Mouse (Mus musculus): ENCODE measurements at regions not wholly inside any gene's neighbourhood (a gene's known extent, or its start where the extent isn't known, plus 50 kb on each side); places are given as distances from the start of the nearest gene placed in this dataset.
A peak's percentile ranks its signal among the peaks of the same experiment; 100 is the strongest.

GRCm38 (mm10) chr9:41303494-41303828, 142.0 kb upstream of the Ubash3b start:
- H3K27me3 ChIP-seq (ENCODE audit: control insufficient read depth, insufficient read depth, low read length): no peaks in the 10 kb centered on the region
- DNase-seq (ENCODE audit: low spot score): no peak
- no peak overlapping the region for H3K4me3 ChIP-seq (replicated peaks; ENCODE audit: low read length)
- H3K27ac ChIP-seq (replicated peaks; ENCODE audit: low read depth, low read length): no peak overlapping the region
- no peaks in the 10 kb centered on the region for H3K36me3 ChIP-seq (ENCODE audit: control insufficient read depth, insufficient read depth, low read length)
- no peaks in the 10 kb centered on the region for H3K9me3 ChIP-seq (ENCODE audit: control insufficient read depth, low read length)
- TF ChIP-seq POLR2A (IDR thresholded peaks at IDR 0.05; ENCODE audit: borderline replicate concordance, extremely low read depth, insufficient read depth, insufficient read length): no peak
- peaks cover 5% of the 10 kb centered on the region; the same call in 1 of the 2 replicates for H3K4me1 ChIP-seq (ENCODE audit: control insufficient read depth, insufficient read depth, low read length)
- no peak for ATAC-seq (ENCODE audit: low FRiP score, low read depth)
- H3K4me2 ChIP-seq (replicated peaks; ENCODE audit: low read depth, low read length, severe bottlenecking): no peak overlapping the region
- H3K9ac ChIP-seq (ENCODE audit: low read depth, low read length, severe bottlenecking): no peak overlapping the region
- 67% methylated on average over 3 of the region's 3 CpGs for WGBS

GRCm38 (mm10) chr9:41302809-41303493, 141.5 kb upstream of the Ubash3b start:
- H3K27ac ChIP-seq (replicated peaks; ENCODE audit: low read depth, low read length): no peak overlapping the region
- DNase-seq (ENCODE audit: low spot score) (peak; percentile 6), ATAC-seq (ENCODE audit: low FRiP score, low read depth) (peak; percentile 26; the same call in 1 of the 2 replicates)
- no peak for TF ChIP-seq POLR2A (IDR thresholded peaks at IDR 0.05; ENCODE audit: borderline replicate concordance, extremely low read depth, insufficient read depth, insufficient read length)
- peaks cover 5% of the 10 kb centered on the region; the same call in 1 of the 2 replicates for H3K4me1 ChIP-seq (ENCODE audit: control insufficient read depth, insufficient read depth, low read length)
- 64% methylated on average over 8 of the region's 8 CpGs for WGBS
- H3K9me3 ChIP-seq (ENCODE audit: control insufficient read depth, low read length): no peaks in the 10 kb centered on the region
- H3K36me3 ChIP-seq (ENCODE audit: control insufficient read depth, insufficient read depth, low read length): no peaks in the 10 kb centered on the region
- H3K4me3 ChIP-seq (replicated peaks; ENCODE audit: low read length): no peak overlapping the region
- H3K9ac ChIP-seq (ENCODE audit: low read depth, low read length, severe bottlenecking): no peak overlapping the region
- H3K4me2 ChIP-seq (replicated peaks; ENCODE audit: low read depth, low read length, severe bottlenecking): no peak overlapping the region
- no peaks in the 10 kb centered on the region for H3K27me3 ChIP-seq (ENCODE audit: control insufficient read depth, insufficient read depth, low read length)

GRCm38 (mm10) chr9:41286145-41286468, 124.6 kb upstream of the Ubash3b start:
- WGBS: 91% methylated on average over 4 of the region's 4 CpGs
- Histone ChIP-seq H3K4me3 (replicated peaks; ENCODE audit: low read length) (no peak overlapping the region), H3K27me3 (ENCODE audit: control insufficient read depth, insufficient read depth, low read length) (no peaks in the 10 kb centered on the region), H3K9me3 (ENCODE audit: control insufficient read depth, low read length) (no peaks in the 10 kb centered on the region), H3K9ac (ENCODE audit: low read depth, low read length, severe bottlenecking) (no peak overlapping the region), H3K36me3 (ENCODE audit: control insufficient read depth, insufficient read depth, low read length) (no peaks in the 10 kb centered on the region), H3K4me2 (replicated peaks; ENCODE audit: low read depth, low read length, severe bottlenecking) (no peak overlapping the region), H3K4me1 (ENCODE audit: control insufficient read depth, insufficient read depth, low read length) (peaks cover 9% of the 10 kb centered on the region), H3K27ac (replicated peaks; ENCODE audit: low read depth, low read length) (no peak overlapping the region)
- no peak for TF ChIP-seq POLR2A (IDR thresholded peaks at IDR 0.05; ENCODE audit: borderline replicate concordance, extremely low read depth, insufficient read depth, insufficient read length)
- ATAC-seq (ENCODE audit: low FRiP score, low read depth) (no peak), DNase-seq (ENCODE audit: low spot score) (no peak)

GRCm38 (mm10) chr9:41285266-41286144, 124.0 kb upstream of the Ubash3b start:
- 45% methylated on average over 8 of the region's 8 CpGs for WGBS
- DNase-seq (ENCODE audit: low spot score) (no peak), ATAC-seq (ENCODE audit: low FRiP score, low read depth) (no peak)
- no peaks in the 10 kb centered on the region for H3K27me3 ChIP-seq (ENCODE audit: control insufficient read depth, insufficient read depth, low read length)
- H3K27ac ChIP-seq (replicated peaks; ENCODE audit: low read depth, low read length): no peak overlapping the region
- H3K4me3 ChIP-seq (replicated peaks; ENCODE audit: low read length): no peak overlapping the region
- no peak overlapping the region for H3K4me2 ChIP-seq (replicated peaks; ENCODE audit: low read depth, low read length, severe bottlenecking)
- no peak for TF ChIP-seq POLR2A (IDR thresholded peaks at IDR 0.05; ENCODE audit: borderline replicate concordance, extremely low read depth, insufficient read depth, insufficient read length)
- peaks cover 9% of the 10 kb centered on the region for H3K4me1 ChIP-seq (ENCODE audit: control insufficient read depth, insufficient read depth, low read length)
- H3K9me3 ChIP-seq (ENCODE audit: control insufficient read depth, low read length): no peaks in the 10 kb centered on the region
- H3K9ac ChIP-seq (ENCODE audit: low read depth, low read length, severe bottlenecking): no peak overlapping the region
- no peaks in the 10 kb centered on the region for H3K36me3 ChIP-seq (ENCODE audit: control insufficient read depth, insufficient read depth, low read length)

- ATAC-seq (ENCODE audit: low FRiP score, low read depth) (no peak), DNase-seq (ENCODE audit: low spot score) (no peak)
- Histone ChIP-seq H3K27ac (replicated peaks; ENCODE audit: low read depth, low read length) (no peak overlapping the region), H3K4me3 (replicated peaks; ENCODE audit: low read length) (no peak overlapping the region), H3K9me3 (ENCODE audit: control insufficient read depth, low read length) (no peaks in the 10 kb centered on the region), H3K36me3 (ENCODE audit: control insufficient read depth, insufficient read depth, low read length) (no peaks in the 10 kb centered on the region), H3K9ac (ENCODE audit: low read depth, low read length, severe bottlenecking) (no peak overlapping the region), H3K4me1 (ENCODE audit: control insufficient read depth, insufficient read depth, low read length) (peaks cover 6% of the 10 kb centered on the region; the same call in 1 of the 2 replicates), H3K4me2 (replicated peaks; ENCODE audit: low read depth, low read length, severe bottlenecking) (no peak overlapping the region), H3K27me3 (ENCODE audit: control insufficient read depth, insufficient read depth, low read length) (no peaks in the 10 kb centered on the region)
- no peak for TF ChIP-seq POLR2A (IDR thresholded peaks at IDR 0.05; ENCODE audit: borderline replicate concordance, extremely low read depth, insufficient read depth, insufficient read length)
- WGBS: 87% methylated on average over 2 of the region's 2 CpGs
Observed at GRCm38 (mm10) chr9:41277726-41278125, 116.2 kb upstream of the Ubash3b start.

Data from limb, embryonic 14.5 days (tissue).